Mouse (Mus musculus) hematopoietic multipotent progenitor cell, adult 10-12 weeks (in vitro differentiated cells): Measurements from ENCODE around the gene Mia2. TPM values are rescaled to one million over a fixed set of nuclear protein-coding genes. Genes with fewer than 3 reads are reported as not detected.

ENCODE experiments used
- polyA plus RNA-seq: library from polyadenylated mRNA; stranded (reverse); fragments of >175 nt; gene quantifications from 2 replicates; pipeline ENCODE4 v1.2.3, GENCODE M21; 2012; ENCODE audit warnings: low replicate concordance

Gene Mia2
- 31.8 and 54.5 TPM in 2 replicates for polyA plus RNA-seq

GRCm38 (mm10) chr12:59095104-59096025 is at the start of gene Mia2:
Gene Mia2, plus strand, starts transcription at chr12:59095799.

GRCm38 (mm10) chr12:59060993-59061595 is 34.5 kb upstream of the Mia2 start, which contains the start of gene Trappc6b:
Gene Trappc6b, minus strand, starts transcription at chr12:59061472.

GRCm38 (mm10) chr12:59066448-59067077 is 29.0 kb upstream of the Mia2 start, which contains the start of gene Pnn:
Gene Pnn, plus strand, starts transcription at chr12:59066884.

GRCm38 (mm10) chr12:59219325-59220225 is 124.0 kb downstream of the Mia2 start, which contains the start of gene Fbxo33:
Gene Fbxo33, minus strand, starts transcription at chr12:59219725.

Other genes with a start within 250 kb of the Mia2 start
- 3.5 and 4.5 TPM in 2 replicates for gene Sec23a, start 83.8 kb upstream of the Mia2 start, polyA plus RNA-seq
- gene Gemin2, start 82.4 kb upstream of the Mia2 start, polyA plus RNA-seq, result 0.68 and 2.7 TPM in 2 replicates
- 88.4 and 115 TPM in 2 replicates for gene Trappc6b, start 34.3 kb upstream of the Mia2 start, polyA plus RNA-seq
- 46.7 and 54.1 TPM in 2 replicates for gene Pnn, start 28.9 kb upstream of the Mia2 start, polyA plus RNA-seq
- 6.2 and 13.3 TPM in 2 replicates for gene Fbxo33, start 123.9 kb downstream of the Mia2 start, polyA plus RNA-seq